Mouse (Mus musculus) ES-E14 (cell line): Measurements from ENCODE around the gene Sidt1.

Source experiments
- CHD2 ChIP-seq: IDR thresholded peaks from 2 replicates; pipeline ENCODE4 v1.6.1; 2014; ENCODE audit warnings: mild to moderate bottlenecking, low read depth, low read length, inconsistent platforms
- HCFC1 ChIP-seq: IDR thresholded peaks from 2 replicates; pipeline ENCODE4 v1.6.1; 2012; ENCODE audit warnings: low read length, inconsistent platforms, borderline replicate concordance; ENCODE audit not compliant: insufficient read depth
- MAFK ChIP-seq: IDR thresholded peaks from 2 replicates; pipeline ENCODE4 v1.6.1; 2014; ENCODE audit warnings: mild to moderate bottlenecking, low read depth, low read length, inconsistent platforms; ENCODE audit not compliant: insufficient read depth
- ZC3H11A ChIP-seq: IDR thresholded peaks from 2 replicates; pipeline ENCODE4 v1.6.1; 2012; ENCODE audit warnings: low read depth, mild to moderate bottlenecking, inconsistent platforms, low read length, borderline replicate concordance

- TF ChIP-seq ZC3H11A (no peak), MAFK (no peak), CHD2 (no peak), HCFC1 (no peak)
Observed at GRCm38 (mm10) chr16:44269578-44269977, 63.4 kb downstream of the Sidt1 start.
